Mouse (Mus musculus): ENCODE measurements around the gene Tmem222. TPM values are rescaled to one million over a fixed set of nuclear protein-coding genes. Genes with fewer than 3 reads are reported as not detected.

Tmem222 gene
- polyA plus RNA-seq, 1 experiment from 2014 or later: 73.6 TPM

- 48% methylated on average over 12 of the region's 12 CpGs for WGBS
- Histone ChIP-seq H3K9ac (no peak overlapping the region), H3K36me3 (peaks cover 36% of the 10 kb centered on the region), H3K9me3 (no peaks in the 10 kb centered on the region), H3K4me2 (no peak overlapping the region), H3K27me3 (replicated peaks) (no peaks in the 10 kb centered on the region), H3K4me3 (replicated peaks) (no peak overlapping the region), H3K4me1 (peaks cover 18% of the 10 kb centered on the region), H3K27ac (peak overlapping the region; percentile 61)
- ATAC-seq (ENCODE audit: insufficient read depth, low FRiP score, low read depth): no peak
These were observed 21.1 kb upstream of the Tmem222 start for GRCm38 (mm10) chr4:133298516-133299365.

- Histone ChIP-seq H3K27me3 (replicated peaks) (no peaks in the 10 kb centered on the region), H3K4me2 (no peak overlapping the region), H3K9me3 (no peaks in the 10 kb centered on the region), H3K4me3 (replicated peaks) (no peak overlapping the region), H3K36me3 (peaks cover 32% of the 10 kb centered on the region), H3K4me1 (peaks cover 27% of the 10 kb centered on the region), H3K27ac (peak overlapping the region; percentile 61; the same call in 1 of the 2 replicates), H3K9ac (no peak overlapping the region)
- no peak for ATAC-seq (ENCODE audit: insufficient read depth, low FRiP score, low read depth)
- 4% methylated on average over 5 of the region's 5 CpGs for WGBS
These were observed 20.2 kb upstream of the Tmem222 start for GRCm38 (mm10) chr4:133297801-133298238.

- no peak overlapping the region for H3K4me3 ChIP-seq (replicated peaks)
- H3K4me1 ChIP-seq: peaks cover 27% of the 10 kb centered on the region
- no peak overlapping the region for H3K4me2 ChIP-seq
- H3K27me3 ChIP-seq (replicated peaks): no peaks in the 10 kb centered on the region
- H3K27ac ChIP-seq: no peak overlapping the region
- H3K36me3 ChIP-seq: peaks cover 32% of the 10 kb centered on the region
- H3K9ac ChIP-seq: no peak overlapping the region
- no peak for ATAC-seq (ENCODE audit: insufficient read depth, low FRiP score, low read depth)
- H3K9me3 ChIP-seq: no peaks in the 10 kb centered on the region
- 70% methylated on average over 10 of the region's 10 CpGs for WGBS
These were observed 19.8 kb upstream of the Tmem222 start for GRCm38 (mm10) chr4:133297360-133297759.

- peaks cover 25% of the 10 kb centered on the region for H3K4me1 ChIP-seq
- H3K9ac ChIP-seq: no peak overlapping the region
- 53% methylated on average over 11 of the region's 11 CpGs for WGBS
- no peak for ATAC-seq (ENCODE audit: insufficient read depth, low FRiP score, low read depth)
- H3K4me3 ChIP-seq (replicated peaks): no peak overlapping the region
- no peak overlapping the region for H3K4me2 ChIP-seq
- H3K9me3 ChIP-seq: no peaks in the 10 kb centered on the region
- H3K36me3 ChIP-seq: 0 out of 2 replicates have a peak, but pooled peaks cover 13% of the 10 kb centered on the region
- no peak overlapping the region for H3K27ac ChIP-seq
- H3K27me3 ChIP-seq (replicated peaks): no peaks in the 10 kb centered on the region
These were observed 16.5 kb upstream of the Tmem222 start for GRCm38 (mm10) chr4:133294084-133294483.

- Histone ChIP-seq H3K27me3 (replicated peaks) (no peaks in the 10 kb centered on the region), H3K27ac (peak overlapping the region; percentile 26; the same call in 1 of the 2 replicates), H3K9ac (no peak overlapping the region), H3K36me3 (0 out of 2 replicates have a peak, but pooled peaks cover 13% of the 10 kb centered on the region), H3K9me3 (no peaks in the 10 kb centered on the region), H3K4me3 (replicated peaks) (no peak overlapping the region), H3K4me2 (no peak overlapping the region), H3K4me1 (peaks cover 16% of the 10 kb centered on the region)
- 41% methylated on average over 24 of the region's 24 CpGs for WGBS
- ATAC-seq (ENCODE audit: insufficient read depth, low FRiP score, low read depth): no peak
These were observed 15.6 kb upstream of the Tmem222 start for GRCm38 (mm10) chr4:133292901-133293843.

- no peak for ATAC-seq (ENCODE audit: insufficient read depth, low FRiP score, low read depth)
- Histone ChIP-seq H3K4me3 (replicated peaks) (no peak overlapping the region), H3K4me2 (no peak overlapping the region), H3K4me1 (peaks cover 10% of the 10 kb centered on the region; the same call in 1 of the 2 replicates), H3K9ac (no peak overlapping the region), H3K27ac (peak overlapping the region; percentile 26; the same call in 1 of the 2 replicates), H3K36me3 (0 out of 2 replicates have a peak, but pooled peaks cover 13% of the 10 kb centered on the region), H3K9me3 (no peaks in the 10 kb centered on the region), H3K27me3 (replicated peaks) (no peaks in the 10 kb centered on the region)
- WGBS: 67% methylated on average over 4 of the region's 4 CpGs
These were observed 14.8 kb upstream of the Tmem222 start for GRCm38 (mm10) chr4:133292405-133292804.

- Histone ChIP-seq H3K27ac (no peak overlapping the region), H3K4me1 (peaks cover 9% of the 10 kb centered on the region; the same call in 1 of the 2 replicates), H3K9ac (no peak overlapping the region), H3K4me3 (replicated peaks) (no peak overlapping the region), H3K4me2 (no peak overlapping the region), H3K27me3 (replicated peaks) (no peaks in the 10 kb centered on the region), H3K36me3 (0 out of 2 replicates have a peak, but pooled peaks cover 13% of the 10 kb centered on the region), H3K9me3 (no peaks in the 10 kb centered on the region)
- WGBS: 77% methylated on average over 1 of the region's 1 CpGs
- ATAC-seq (ENCODE audit: insufficient read depth, low FRiP score, low read depth): no peak
These were observed 13.7 kb upstream of the Tmem222 start for GRCm38 (mm10) chr4:133291255-133291654.

- Histone ChIP-seq H3K4me3 (replicated peaks) (no peak overlapping the region), H3K4me1 (peaks cover 8% of the 10 kb centered on the region; the same call in 1 of the 2 replicates), H3K36me3 (no peaks in the 10 kb centered on the region), H3K4me2 (no peak overlapping the region), H3K9ac (no peak overlapping the region), H3K27me3 (replicated peaks) (no peaks in the 10 kb centered on the region), H3K9me3 (no peaks in the 10 kb centered on the region), H3K27ac (no peak overlapping the region)
- 72% methylated on average over 4 of the region's 4 CpGs for WGBS
- no peak for ATAC-seq (ENCODE audit: insufficient read depth, low FRiP score, low read depth)
These were observed 9.0 kb upstream of the Tmem222 start for GRCm38 (mm10) chr4:133286476-133287077.

GRCm38 (mm10) chr4:133285950-133286349 lies 8.4 kb upstream of the Tmem222 start:
- Histone ChIP-seq H3K9me3 (no peaks in the 10 kb centered on the region), H3K4me3 (replicated peaks) (no peak overlapping the region), H3K27me3 (replicated peaks) (no peaks in the 10 kb centered on the region), H3K9ac (no peak overlapping the region), H3K4me1 (peaks cover 8% of the 10 kb centered on the region; the same call in 1 of the 2 replicates), H3K36me3 (no peaks in the 10 kb centered on the region), H3K27ac (no peak overlapping the region), H3K4me2 (no peak overlapping the region)
- WGBS: 61% methylated on average over 5 of the region's 5 CpGs
- peak; percentile 71; the same call in 1 of the 2 replicates for ATAC-seq (ENCODE audit: insufficient read depth, low FRiP score, low read depth)

- peaks cover 8% of the 10 kb centered on the region; the same call in 1 of the 2 replicates for H3K4me1 ChIP-seq
- no peaks in the 10 kb centered on the region for H3K36me3 ChIP-seq
- ATAC-seq (ENCODE audit: insufficient read depth, low FRiP score, low read depth): peak; percentile 45; the same call in 1 of the 2 replicates
- no peak overlapping the region for H3K27ac ChIP-seq
- H3K27me3 ChIP-seq (replicated peaks): no peaks in the 10 kb centered on the region
- no peak overlapping the region for H3K9ac ChIP-seq
- no peaks in the 10 kb centered on the region for H3K9me3 ChIP-seq
- no peak overlapping the region for H3K4me3 ChIP-seq (replicated peaks)
- H3K4me2 ChIP-seq: no peak overlapping the region
- whole genome bisulfite sequencing: 74% methylated on average over 3 of the region's 3 CpGs
These were observed 7.7 kb upstream of the Tmem222 start for GRCm38 (mm10) chr4:133285299-133285698.

- Histone ChIP-seq H3K4me1 (peaks cover 8% of the 10 kb centered on the region; the same call in 1 of the 2 replicates), H3K4me3 (replicated peaks) (no peak overlapping the region), H3K27ac (peak overlapping the region; percentile 40; the same call in 1 of the 2 replicates), H3K9me3 (no peaks in the 10 kb centered on the region), H3K4me2 (no peak overlapping the region), H3K27me3 (replicated peaks) (no peaks in the 10 kb centered on the region), H3K9ac (no peak overlapping the region), H3K36me3 (no peaks in the 10 kb centered on the region)
- WGBS: 36% methylated on average over 4 of the region's 4 CpGs
- ATAC-seq (ENCODE audit: insufficient read depth, low FRiP score, low read depth): no peak
These were observed 5.1 kb upstream of the Tmem222 start for GRCm38 (mm10) chr4:133282656-133283055.
